Mouse (Mus musculus) MN1 (cell line): ENCODE data around the gene Kctd5.
A peak's percentile ranks its signal among the peaks of the same experiment; 100 is the strongest.
"Not testable (repeated sequence)": the region's sequence is repeated elsewhere in the genome, so short reads cannot be mapped to it uniquely, and the experiment has no call there.

Experiments
- DNase-seq: peaks from one replicate; pipeline ENCODE4 v3.0.0-alpha.2; 2016; ENCODE audit warnings: low spot score

The Kctd5 gene

DNA sequence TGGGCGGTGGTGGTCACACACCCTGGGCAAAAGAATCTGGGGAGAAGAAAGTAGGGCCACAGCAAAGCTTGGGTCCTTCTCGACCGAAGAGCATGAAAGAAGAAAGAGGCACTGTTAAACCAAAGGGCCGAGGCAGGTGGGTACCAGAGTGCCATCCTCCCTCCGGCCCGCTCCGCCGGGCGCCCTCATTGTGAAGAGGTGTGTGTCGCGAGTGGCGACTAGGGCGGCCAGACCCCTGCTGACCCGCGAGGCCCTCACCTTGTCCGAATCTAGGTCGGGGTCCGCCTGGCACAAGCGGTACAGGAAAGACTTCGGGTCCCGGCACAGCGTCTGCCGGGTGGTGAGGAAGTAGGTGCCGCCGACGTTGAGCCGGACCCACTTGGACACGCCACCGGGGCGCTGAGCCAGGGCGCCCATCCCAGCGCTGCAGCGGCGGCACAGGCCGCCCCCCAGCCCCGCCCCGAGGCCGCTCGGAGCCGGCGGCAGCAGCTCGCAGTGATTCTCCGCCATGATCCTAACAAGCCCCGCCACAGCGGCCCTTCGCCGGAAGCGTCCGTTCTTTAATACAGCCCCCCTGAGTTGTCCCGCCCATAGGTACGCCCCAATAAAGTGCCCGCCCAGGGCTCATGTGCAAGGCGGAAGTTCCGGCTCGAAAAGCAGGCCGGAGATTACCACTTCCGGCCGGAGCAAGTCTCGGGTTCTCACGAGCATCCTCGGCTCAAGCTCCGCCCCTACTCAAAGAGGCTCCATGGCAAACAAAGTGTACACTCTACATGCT, at the start of gene Kctd5:
Gene Kctd5 (minus strand): TSS at position 567 of the 778 bp plus-strand sequence.
- DNase-seq = peak; percentile 98

DNA sequence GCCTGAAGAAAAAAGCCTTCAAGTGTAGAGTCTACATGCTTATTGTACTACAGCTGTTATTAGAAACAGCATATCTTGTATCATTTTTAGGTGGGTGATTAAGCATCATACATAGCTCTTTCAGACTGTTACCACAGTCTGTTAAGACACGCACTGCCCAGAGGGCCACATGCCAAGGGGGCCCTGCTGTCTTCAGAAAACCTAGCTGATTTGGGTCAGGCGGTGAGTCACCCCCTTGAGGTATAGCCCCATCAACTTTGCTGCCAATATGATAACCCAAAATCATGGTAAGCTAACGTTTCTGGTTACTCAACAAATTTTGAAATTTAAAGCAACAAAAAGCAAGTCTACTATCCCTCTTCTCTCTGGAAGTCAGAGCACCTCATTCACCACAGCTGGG, 46.2 kb upstream of the Kctd5 start:
- no peak for DNase-seq

DNA sequence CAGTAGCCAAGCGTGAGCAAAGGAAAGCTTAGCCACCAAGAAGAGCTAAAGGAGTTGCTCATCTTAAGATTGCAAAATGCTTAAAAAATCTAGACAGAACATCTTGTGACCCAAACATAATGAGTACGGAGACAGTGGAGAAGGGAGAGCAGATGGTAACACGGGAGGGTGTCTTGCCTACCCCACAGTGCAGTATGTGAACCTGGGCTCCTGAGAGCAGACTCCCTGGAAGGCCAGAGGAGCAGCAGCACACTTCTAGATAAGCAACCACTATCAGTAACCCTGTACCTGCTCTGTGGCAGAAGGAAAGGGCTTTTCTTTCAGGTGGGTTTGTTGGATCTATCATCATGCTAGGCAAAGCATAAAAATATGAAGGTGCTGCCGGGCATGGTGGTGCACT, 39.7 kb upstream of the Kctd5 start:
- no peak for DNase-seq

DNA sequence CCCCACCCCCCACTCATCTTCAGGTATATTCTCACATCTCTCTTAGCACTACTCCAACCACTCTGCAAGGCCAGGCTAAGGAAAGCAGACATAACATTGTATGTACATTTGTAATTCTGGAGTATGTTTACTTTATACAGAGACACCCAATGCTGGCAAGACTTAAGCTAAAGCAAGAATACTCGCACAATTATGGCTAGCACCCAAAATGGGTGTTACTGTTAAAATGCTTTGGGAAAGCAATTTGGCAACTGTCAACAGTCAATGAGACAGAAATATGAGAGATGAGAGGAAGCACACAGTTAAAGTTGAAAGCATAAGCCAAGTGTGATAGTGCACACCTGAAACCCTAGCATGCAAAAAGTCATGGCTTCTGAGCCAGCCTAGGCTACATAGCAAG, 38.0 kb upstream of the Kctd5 start:
- no peak for DNase-seq

DNA sequence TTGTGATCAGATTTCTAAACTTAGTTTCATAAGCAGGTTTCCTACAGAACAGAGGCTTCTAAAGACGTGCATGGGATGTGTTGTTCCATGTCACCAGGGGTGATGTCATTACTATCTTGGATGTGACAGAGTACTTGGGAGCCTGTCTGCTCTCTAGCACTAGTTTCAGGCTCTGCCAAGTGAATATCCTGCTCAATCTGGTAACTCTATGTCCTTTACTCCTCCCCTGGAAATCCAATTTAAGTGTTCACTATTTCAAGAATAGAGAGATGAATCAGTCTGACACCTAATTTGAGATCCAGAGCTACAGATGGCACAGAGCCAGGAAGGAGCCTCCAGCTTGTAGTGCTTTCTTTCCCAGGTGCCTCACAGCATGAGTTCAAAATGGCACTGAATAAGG, 35.6 kb upstream of the Kctd5 start:
- peak; percentile 85 for DNase-seq

DNA sequence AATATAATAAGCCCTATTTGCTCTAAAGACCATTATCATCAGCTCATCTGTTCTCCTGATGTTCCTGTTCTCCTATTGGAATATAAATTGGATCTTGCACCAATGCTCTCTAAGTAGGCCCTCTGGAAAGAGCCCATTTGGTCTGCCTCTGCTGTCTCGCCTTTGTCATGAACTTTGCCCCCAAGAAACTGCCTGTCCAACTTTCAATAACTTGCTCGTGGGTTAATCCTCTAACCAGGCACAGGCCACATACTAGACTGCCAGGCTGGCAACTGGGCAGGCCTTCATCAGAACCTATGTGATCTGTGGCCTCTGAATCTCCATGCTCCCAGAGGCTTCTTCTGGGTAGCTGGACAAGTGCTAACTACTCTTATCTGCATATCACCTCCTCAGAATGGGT, 31.8 kb upstream of the Kctd5 start:
- DNase-seq = no peak

DNA sequence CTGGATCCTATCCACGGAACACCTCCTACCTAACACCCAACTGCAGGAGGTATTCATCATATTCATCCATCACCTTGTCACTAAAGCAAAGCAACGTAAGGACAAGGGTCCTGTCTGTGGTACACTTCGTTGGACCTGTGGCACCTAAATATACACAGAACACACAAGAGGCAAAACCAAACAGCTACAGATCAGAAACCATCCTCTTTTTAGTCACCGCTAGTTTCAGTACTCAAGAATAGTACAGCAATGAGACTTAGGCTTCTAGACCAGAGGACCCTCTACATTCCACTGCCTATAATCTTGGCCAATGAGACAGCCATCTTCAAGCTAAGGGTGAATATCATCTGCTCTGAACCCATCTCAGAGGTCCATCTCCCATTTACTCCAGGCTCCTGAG, 25.1 kb upstream of the Kctd5 start:
- DNase-seq = no peak

DNA sequence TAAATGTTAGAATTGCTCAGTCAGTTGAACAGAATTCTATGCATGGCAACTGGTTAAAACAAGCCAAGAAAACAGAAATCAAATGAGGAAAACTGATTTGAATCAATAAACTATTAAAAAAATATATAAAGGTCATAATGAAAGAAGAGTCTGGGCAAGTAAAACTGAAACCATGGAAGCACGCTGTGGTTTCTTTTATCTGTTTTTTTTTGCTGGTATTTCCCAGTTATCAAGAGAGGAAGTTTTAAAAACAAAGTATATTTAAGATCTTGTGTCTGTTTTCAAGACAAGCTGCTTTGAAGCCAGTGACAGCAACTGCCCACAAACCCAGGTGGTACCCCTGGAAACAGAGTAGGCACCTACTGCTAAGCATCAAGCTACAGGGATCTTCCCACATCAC, 17.3 kb upstream of the Kctd5 start:
- no peak for DNase-seq

DNA sequence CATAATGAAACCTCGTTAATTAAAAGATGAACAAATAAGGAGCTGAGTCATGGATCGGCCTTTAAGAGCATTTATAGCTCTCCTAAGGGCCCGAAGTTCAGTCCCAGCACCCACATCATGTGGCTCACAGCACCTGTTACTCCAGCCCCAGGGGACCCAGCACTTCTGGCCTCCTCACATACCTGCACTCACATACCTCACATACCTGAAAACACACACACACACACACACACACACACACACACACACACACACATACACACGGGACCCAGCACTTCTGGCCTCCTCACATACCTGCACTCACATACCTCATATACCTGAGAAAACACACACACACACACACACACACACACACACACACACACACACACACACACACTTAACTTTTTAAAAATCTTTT, 13.1 kb upstream of the Kctd5 start:
- not testable (repeated sequence) for DNase-seq

DNA sequence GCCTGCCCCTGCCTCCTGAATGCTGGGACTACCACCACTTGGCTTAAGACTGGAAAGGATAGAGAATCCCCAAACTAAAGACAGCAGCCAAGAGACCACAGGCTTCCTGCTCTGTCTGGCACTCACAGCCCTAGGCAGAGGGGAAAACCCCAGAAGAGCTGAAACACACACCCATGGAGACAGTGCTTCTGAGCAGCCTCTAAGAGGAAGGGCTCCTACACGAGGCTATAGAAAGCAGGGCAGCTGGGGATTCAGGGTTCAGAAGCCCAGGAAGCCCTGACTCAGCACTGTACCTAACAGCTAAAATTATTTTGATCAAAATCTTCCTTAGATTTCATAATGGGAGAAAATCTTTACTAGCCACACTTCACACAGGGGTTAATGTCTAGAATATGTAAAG, 11.3 kb upstream of the Kctd5 start:
- DNase-seq = no peak

DNA sequence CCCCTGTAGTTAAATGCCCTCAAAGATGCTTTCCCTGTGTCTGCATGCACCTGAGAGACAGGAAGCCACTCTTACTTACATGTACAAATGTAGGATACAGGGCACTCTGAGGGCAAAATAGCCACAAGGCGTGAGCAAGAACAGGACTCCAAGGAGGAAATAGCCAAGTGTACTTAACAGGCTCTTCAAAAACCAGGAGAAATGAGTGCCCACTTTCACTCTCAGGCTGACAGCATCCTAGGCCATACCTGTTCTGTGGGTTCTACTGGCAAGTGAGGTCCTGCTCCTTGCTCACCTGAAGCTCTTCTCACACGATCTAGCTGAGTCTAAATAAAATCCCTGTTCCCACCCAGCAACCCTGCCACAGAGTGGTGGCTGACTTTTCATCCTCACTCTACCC, 3.8 kb upstream of the Kctd5 start:
- no peak for DNase-seq

DNA sequence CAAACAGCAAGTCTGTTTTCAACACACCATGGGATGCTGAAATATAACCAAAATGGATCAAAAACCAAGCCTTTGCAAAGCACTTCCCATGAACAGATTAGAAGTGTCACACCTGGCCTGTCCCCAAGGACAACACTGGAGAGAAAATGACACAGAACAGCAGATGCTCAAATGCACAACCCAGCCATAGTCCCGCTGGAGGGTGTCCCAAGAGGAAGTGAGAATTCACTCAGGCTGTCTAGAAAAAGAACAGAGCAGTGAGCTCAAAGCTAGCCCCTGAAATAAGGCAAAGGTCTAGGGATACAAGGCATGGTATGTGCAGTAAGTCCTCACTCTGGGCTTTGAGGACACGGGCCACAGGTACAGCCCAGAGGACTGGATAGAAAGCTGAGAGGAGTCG, 3.8 kb downstream of the Kctd5 start:
- no peak for DNase-seq

DNA sequence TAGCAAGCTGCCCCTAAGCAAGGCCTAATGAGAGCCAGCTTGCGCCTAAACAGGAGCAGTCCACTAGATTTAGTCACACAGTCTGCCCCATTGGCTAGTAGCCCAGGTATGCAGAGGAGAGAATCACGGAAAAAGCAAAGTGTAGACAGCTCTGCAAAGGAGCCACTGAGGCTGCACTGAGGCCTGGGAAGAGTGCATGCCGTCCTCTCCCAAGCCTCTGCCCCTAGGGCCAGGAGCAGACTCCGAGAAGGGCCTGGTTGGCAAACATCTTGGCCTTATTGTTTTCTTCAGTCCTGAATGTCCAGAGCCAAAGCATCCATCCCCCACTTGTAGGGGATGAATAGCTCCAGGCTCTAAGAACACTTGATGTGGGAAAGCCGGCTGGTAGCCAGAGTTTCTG, 5.0 kb downstream of the Kctd5 start:
- no peak for DNase-seq

DNA sequence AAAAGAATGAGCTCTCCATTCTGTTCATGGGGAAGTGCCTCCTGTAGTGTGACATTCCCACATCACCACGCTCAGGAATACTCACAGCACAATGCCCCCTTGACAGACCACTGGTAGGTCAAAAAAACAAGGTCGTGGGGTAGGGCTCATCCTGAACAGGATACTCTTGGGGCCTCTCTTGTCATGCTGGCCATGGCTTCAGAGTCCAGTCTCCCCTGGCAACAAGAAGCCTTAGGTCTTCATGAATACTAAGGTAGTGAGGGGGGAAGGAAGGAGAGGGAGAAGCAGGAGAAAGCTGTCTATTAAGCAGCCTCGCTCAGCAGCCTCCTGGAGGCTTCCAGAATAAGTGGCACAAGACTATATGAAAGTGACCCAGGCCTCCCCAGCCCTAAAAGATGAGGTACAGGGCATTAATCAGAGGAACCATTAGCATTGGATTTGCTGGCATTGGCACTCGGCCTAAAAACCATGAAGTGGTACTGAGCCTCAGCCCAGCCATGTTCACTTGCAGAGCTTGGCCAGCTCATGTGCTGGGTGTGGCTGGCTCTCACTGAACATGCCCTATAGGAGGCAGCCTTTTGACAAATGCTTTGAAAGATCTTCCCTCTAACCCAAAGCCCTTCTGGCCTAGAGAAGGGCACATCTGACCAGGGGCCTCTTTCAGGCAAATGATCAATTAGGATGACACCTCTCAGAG, 10.7 kb downstream of the Kctd5 start:
- no peak for DNase-seq

DNA sequence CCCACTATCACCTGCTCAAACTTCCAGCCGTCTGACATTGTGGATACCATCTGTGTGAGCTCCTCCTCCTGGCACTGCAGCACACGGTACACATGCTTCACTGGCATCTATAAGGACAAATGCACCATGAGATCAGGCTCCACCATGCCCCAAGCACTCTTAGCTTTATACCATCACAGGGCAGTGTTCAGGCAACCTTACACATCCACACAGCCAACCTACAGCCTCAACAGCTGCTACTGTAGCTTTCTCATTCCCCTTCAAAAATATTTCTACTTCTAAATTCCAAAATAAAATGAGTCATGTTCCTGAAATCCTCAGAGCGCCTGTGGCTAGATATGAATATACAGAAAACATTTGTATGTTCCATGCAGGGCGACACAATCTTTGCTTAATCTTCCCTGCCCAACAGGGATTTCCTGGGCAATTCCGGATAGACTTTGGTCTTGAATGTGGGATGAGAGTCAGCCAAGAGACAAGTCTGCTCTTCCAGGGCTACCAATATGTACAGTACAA, 15.5 kb downstream of the Kctd5 start:
- DNase-seq = no peak

DNA sequence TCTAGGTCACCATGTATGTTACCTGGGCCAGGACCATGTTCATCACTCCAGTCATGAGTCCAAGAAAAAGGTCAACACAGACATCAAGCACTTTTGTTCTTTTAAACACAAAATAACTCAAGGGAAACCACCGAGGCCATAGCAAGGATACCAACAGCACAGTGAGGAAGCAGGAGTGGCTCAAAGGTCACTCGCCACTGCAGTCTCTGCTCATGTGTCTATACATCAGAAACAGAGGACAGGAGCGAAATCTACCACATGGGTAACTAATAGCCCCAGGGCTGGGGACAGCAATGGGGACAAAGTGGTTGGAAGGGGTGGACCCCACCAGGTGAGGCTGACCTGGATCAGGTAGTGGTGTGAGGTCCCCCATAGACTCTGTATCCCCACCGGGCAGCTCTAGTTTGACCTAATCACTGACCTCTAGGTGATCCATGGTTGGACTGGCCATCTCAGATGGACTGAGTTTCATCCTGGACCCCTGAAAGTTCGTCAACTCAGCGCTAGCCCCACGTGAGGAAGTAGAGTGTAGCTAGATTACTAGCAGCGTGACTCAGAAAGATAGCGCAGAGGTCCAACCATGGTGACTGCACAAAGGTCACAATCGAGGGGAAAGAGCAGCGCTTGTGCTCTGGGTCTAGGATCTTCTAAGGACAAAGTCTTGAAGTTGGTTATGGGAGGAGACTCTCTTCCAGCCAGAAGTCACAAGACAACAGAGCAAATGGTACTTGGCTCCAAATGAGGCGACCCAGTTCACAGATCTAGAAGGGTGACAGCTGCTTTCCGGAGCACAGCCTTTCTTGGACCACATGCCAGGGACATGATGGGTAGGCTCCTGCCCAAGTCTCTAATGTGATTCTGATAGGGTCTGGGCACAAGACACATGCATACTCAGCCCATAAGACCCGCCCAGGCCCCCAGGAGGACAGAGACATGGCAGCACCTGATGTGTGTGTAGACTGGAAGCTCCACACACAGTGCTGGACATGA, 16.4 kb downstream of the Kctd5 start:
- DNase-seq = no peak

DNA sequence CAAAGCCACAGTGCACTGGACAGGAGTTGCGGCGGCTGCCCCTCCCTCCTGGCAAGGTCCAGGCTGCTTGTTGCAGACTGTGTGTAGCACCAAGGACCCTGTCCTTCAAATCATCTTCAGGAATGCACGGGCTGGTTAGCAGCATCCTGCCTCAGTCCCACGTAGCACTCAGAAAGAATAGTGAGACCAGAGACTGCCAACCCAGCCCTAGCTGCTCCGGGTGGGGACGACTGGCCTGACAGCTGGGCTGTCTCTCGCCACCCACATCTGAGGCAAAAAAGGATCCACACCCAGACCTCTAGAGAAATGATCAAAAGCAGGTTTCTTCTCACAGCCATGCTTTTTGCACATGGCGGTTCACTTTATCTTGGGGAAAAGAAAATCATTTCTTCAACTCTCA, 24.3 kb downstream of the Kctd5 start:
- DNase-seq = no peak

DNA sequence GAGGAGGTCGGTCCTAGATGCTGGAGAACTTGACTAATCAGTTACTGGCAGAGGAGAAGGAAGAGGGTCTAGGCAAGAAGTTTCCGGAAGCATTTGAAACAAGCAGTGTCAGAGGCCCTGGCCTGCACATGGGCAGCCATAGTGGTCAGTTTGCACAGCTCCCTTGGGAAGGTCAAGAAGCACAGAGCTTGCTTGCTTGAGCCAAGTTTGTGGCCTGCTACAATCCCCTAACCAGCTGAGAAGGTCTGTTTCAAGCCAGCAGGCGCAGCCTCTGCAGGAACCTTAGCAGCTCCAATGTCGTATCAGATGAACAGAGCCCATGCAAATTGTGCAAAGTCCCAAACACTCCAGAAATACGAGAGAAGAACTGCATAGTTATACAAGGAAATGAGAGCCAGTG, 25.2 kb downstream of the Kctd5 start:
- DNase-seq = no peak

DNA sequence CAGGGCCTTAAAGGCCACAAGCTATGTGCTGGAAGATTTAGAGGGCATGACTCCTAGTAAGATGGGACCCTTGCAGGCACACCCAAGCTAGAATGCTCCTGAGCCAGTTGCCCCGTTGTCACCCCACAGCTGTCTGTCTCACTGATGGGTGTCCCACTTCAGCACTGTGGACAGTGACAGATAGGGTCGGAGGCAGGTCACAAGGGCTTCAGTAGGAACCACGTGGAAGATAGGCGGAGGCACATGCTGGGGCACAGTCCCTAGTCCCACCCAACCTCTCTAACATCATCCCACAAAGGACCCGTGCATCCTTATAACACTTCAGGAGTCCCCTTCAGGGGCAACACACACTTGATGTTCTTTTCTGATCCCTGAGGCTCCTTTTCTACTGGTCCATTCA, 27.3 kb downstream of the Kctd5 start:
- no peak for DNase-seq

DNA sequence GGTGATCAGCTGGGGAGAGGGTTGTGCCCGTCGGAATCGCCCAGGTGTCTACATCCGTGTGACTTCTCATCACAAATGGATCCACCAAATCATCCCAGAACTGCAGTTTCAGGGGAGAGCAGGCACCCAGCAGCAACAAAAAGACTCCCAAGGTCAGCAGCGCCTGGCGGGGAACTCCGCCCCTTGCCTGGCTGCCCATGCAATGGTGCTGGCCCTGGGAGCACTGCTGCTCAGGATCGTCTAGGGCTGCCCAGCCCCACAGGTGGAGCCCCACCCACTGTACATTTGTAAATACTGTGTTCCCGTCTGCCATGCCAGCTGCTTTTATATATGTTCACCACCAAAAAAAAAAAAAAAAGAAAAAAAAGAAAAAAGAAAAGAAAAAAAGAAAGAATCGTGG, 27.7 kb downstream of the Kctd5 start:
- DNase-seq = no peak

DNA sequence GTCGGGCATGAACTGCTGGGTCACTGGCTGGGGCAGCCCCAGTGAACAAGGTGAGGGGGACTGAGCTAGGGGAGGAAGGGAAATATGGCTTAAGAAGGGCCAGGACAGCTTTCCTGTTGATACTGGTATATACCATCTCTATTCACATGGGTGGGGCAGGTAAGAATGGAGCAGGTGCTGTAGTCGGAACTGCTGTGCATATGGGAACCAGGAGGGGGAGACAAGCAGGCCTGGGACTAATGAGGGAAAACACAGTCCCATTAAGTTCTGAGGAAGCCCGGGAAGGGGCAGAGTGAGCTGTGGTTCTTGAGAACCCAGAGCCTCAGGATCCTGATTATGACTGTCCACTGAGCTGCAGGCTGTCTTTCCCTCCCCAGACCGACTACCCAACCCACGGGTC, 28.8 kb downstream of the Kctd5 start:
- no peak for DNase-seq

DNA sequence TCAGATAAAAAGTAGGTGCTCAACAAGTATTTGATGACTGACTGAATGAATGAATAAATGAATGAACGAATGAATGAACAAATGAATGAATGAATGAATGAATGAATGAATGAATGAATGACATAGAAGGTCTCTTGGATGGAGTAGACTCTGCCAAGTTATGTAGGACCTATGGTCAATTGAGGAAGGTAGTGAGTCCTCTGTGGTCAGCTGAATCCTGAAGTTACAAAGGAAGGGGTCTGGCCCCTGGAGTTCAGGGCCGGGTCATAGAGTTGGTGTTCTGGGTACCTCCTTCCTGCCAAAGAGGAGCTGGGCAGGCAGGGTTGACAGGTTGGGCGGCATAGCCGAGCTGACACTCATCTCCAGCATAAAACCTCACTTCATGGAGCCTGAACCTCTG, 35.4 kb downstream of the Kctd5 start, which contains the start of gene Prss27:
Gene Prss27 (plus strand): TSS at position 301 of the 400 bp plus-strand sequence.
- no peak for DNase-seq
